Mouse (Mus musculus) heart, embryonic 15.5 days (tissue): ENCODE results near the gene Epm2aip1. TPM values are rescaled to one million over a fixed set of nuclear protein-coding genes. Genes with fewer than 3 reads are reported as not detected.
A peak's percentile ranks its signal among the peaks of the same experiment; 100 is the strongest.

Source experiments
- ATAC-seq: fragments of 200-750 bp; cut with Nextera tagmentation; replicated peaks from 2 replicates; pipeline ENCODE4 v1.8.0; 2017; ENCODE audit warnings: low read depth, moderate TSS enrichment; ENCODE audit not compliant: insufficient number of reproducible peaks, insufficient read depth, low FRiP score
- H3K27ac ChIP-seq: fragments of 300-500 bp; sonication (generic); 2 replicates; pipeline ENCODE4 v1.5.1; 2015; ENCODE audit warnings: mild to moderate bottlenecking, inconsistent platforms
- H3K27me3 ChIP-seq: fragments of 300-500 bp; sonication (generic); 2 replicates; pipeline ENCODE4 v1.6.1; 2015; ENCODE audit warnings: inconsistent platforms
- H3K36me3 ChIP-seq: fragments of 300-500 bp; sonication (generic); 2 replicates; pipeline ENCODE4 v1.6.1; 2015; ENCODE audit warnings: mild to moderate bottlenecking, inconsistent platforms
- H3K4me1 ChIP-seq: fragments of 300-500 bp; sonication (generic); replicated peaks from 2 replicates; pipeline ENCODE4 v1.6.1; 2015; ENCODE audit warnings: inconsistent platforms
- H3K4me2 ChIP-seq: fragments of 300-500 bp; sonication (generic); 2 replicates; pipeline ENCODE4 v1.6.1; 2015; ENCODE audit warnings: inconsistent platforms, mild to moderate bottlenecking, moderate library complexity
- H3K4me3 ChIP-seq: fragments of 300-500 bp; sonication (generic); 2 replicates; pipeline ENCODE4 v1.5.1; 2015; ENCODE audit warnings: mild to moderate bottlenecking, inconsistent platforms
- H3K9ac ChIP-seq: fragments of 300-500 bp; sonication (generic); 2 replicates; pipeline ENCODE4 v1.6.1; 2015; ENCODE audit warnings: mild to moderate bottlenecking, inconsistent platforms
- H3K9me3 ChIP-seq: fragments of 300-500 bp; sonication (generic); replicated peaks from 2 replicates; pipeline ENCODE4 v1.6.1; 2016; ENCODE audit warnings: inconsistent platforms
- WGBS: fragments of 180-500 bp; shearing (Covaris S2); methylation state at CpG from one replicate; pipeline ENCODE4 v1.1.7; 2015; ENCODE audit warnings: mixed read lengths; 5-methylcytosine and 5-hydroxymethylcytosine counted together
- polyA plus RNA-seq: library from polyadenylated mRNA; unstranded; fragments of >200 nt; fragmentation: Nextera tagmentation; extraction: Ambion mirVana; gene quantifications from 2 replicates; pipeline ENCODE4 v1.2.1, GENCODE M21; 2015

The Epm2aip1 gene
- 18.4 and 20.9 TPM in 2 replicates for polyA plus RNA-seq

GRCm38 (mm10) chr9:111271434-111272160 lies at the start of gene Epm2aip1, which contains the start of gene Mlh1:
Epm2aip1 (plus strand) TSS chr9:111271929.
Mlh1 (minus strand) TSS chr9:111271791.
- Histone ChIP-seq H3K4me2 (peak within 1 kb of the TSS; percentile 76), H3K9me3 (no peaks in the 10 kb centered on the region), H3K9ac (peak within 1 kb of the TSS; percentile 85), H3K4me1 (peaks cover 44% of the 10 kb centered on the region), H3K36me3 (peaks cover 12% of the 10 kb centered on the region; the same call in 1 of the 2 replicates), H3K4me3 (peak within 1 kb of the TSS; percentile 79), H3K27me3 (no peaks in the 10 kb centered on the region), H3K27ac (peak within 1 kb of the TSS; percentile 96)
- WGBS = under 1% methylated on average over 64 of the region's 64 CpGs
- ATAC-seq = peak; percentile 98

- Histone ChIP-seq H3K4me3 (no peak overlapping the region), H3K4me2 (no peak overlapping the region), H3K27me3 (no peaks in the 10 kb centered on the region), H3K27ac (no peak overlapping the region), H3K9me3 (no peaks in the 10 kb centered on the region), H3K36me3 (peaks cover 64% of the 10 kb centered on the region), H3K4me1 (peaks cover 23% of the 10 kb centered on the region), H3K9ac (no peak overlapping the region)
- WGBS = 95% methylated on average over 5 of the region's 5 CpGs
- ATAC-seq = no peak
Observed at GRCm38 (mm10) chr9:111223406-111223805, 48.3 kb upstream of the Epm2aip1 start.

DNA sequence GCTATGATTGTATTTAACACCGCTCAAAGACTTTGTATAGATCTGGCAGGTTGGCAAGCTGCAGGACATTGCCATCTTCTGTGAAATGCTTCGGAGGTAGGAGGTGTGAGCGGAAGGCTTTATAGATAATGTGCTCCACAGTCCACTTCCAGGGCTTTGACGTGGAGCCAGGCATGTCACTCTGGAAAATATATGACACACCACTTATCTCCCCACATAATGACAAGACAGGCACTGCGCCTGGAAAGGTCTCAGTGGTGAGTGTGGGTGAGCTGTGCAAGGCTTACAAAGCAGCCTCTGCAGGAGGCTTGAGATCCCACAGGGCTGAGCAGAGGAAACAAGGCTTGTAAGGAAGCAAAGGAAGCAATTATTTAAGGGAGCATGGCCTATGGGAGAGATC lies 43.3 kb upstream of the Epm2aip1 start:
- peak overlapping the region; percentile 82 for H3K27ac ChIP-seq
- no peak overlapping the region for H3K4me3 ChIP-seq
- WGBS = 34% methylated on average over 5 of the region's 5 CpGs
- H3K27me3 ChIP-seq = no peaks in the 10 kb centered on the region
- H3K36me3 ChIP-seq = peaks cover 60% of the 10 kb centered on the region
- H3K4me2 ChIP-seq = no peak overlapping the region
- peaks cover 35% of the 10 kb centered on the region for H3K4me1 ChIP-seq
- peak; percentile 88 for ATAC-seq
- H3K9me3 ChIP-seq = no peaks in the 10 kb centered on the region
- no peak overlapping the region for H3K9ac ChIP-seq

DNA sequence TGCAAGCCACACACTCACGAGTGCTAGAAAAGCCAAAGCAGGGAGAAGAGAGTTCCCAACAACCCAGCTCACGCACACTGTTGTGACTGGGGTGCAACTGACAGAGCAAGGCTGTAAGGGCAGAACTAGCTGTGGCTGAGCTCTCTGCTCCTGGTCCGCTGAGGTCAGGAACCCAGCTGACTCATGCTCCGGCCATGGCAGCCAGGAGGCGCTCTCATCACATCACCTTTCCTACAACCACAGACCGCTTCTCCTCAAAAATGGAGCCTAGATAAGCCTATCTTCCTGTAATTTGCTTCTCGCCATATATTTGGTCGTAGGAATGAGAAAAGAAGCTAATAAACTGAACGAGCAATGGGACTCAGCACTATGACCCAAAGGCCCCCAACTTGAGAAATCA lies 37.0 kb upstream of the Epm2aip1 start:
- Histone ChIP-seq H3K9me3 (no peaks in the 10 kb centered on the region), H3K4me3 (no peak overlapping the region), H3K4me1 (0 out of 2 replicates have a peak, but pooled peaks cover under 1% of the 10 kb centered on the region), H3K4me2 (no peak overlapping the region), H3K27me3 (no peaks in the 10 kb centered on the region), H3K27ac (no peak overlapping the region), H3K9ac (no peak overlapping the region), H3K36me3 (peaks cover 82% of the 10 kb centered on the region)
- ATAC-seq = no peak
- 85% methylated on average over 9 of the region's 9 CpGs for WGBS

DNA sequence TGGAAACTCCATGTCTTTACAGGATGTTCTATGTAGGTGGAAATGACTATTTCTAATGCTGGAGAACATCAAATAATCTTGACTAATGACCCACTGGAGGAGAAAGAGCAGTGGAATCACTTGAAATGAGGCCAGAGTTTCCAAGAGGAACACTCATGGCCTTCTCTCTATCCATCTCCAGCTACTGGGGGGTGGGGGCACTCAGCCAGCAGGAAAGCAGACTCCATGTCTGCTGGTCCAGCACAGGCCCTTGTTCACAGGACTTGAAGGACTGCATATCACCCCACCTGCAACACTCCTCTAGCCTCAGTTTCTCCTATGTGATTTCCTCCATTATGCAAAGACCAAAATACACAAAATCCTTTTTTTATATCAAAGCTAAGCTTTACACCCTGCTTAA lies 34.0 kb upstream of the Epm2aip1 start:
- ATAC-seq = no peak
- Histone ChIP-seq H3K36me3 (peaks cover 80% of the 10 kb centered on the region), H3K9me3 (no peaks in the 10 kb centered on the region), H3K4me3 (no peak overlapping the region), H3K27me3 (no peaks in the 10 kb centered on the region), H3K9ac (no peak overlapping the region), H3K27ac (no peak overlapping the region), H3K4me2 (no peak overlapping the region), H3K4me1 (peaks cover 4% of the 10 kb centered on the region)

GRCm38 (mm10) chr9:111239821-111240220 lies 31.9 kb upstream of the Epm2aip1 start:
- no peak overlapping the region for H3K4me2 ChIP-seq
- peaks cover 7% of the 10 kb centered on the region for H3K4me1 ChIP-seq
- H3K4me3 ChIP-seq = no peak overlapping the region
- no peaks in the 10 kb centered on the region for H3K9me3 ChIP-seq
- no peak for ATAC-seq
- peaks cover 63% of the 10 kb centered on the region for H3K36me3 ChIP-seq
- H3K27me3 ChIP-seq = no peaks in the 10 kb centered on the region
- no peak overlapping the region for H3K27ac ChIP-seq
- H3K9ac ChIP-seq = no peak overlapping the region
- WGBS = 79% methylated on average over 4 of the region's 4 CpGs

- 69% methylated on average over 6 of the region's 6 CpGs for WGBS
- Histone ChIP-seq H3K4me3 (no peak overlapping the region), H3K27me3 (no peaks in the 10 kb centered on the region), H3K4me2 (no peak overlapping the region), H3K36me3 (peaks cover 35% of the 10 kb centered on the region), H3K9ac (no peak overlapping the region), H3K9me3 (no peaks in the 10 kb centered on the region), H3K27ac (no peak overlapping the region), H3K4me1 (peaks cover 19% of the 10 kb centered on the region)
- ATAC-seq = no peak
Observed at GRCm38 (mm10) chr9:111243384-111243783, 28.3 kb upstream of the Epm2aip1 start.

DNA sequence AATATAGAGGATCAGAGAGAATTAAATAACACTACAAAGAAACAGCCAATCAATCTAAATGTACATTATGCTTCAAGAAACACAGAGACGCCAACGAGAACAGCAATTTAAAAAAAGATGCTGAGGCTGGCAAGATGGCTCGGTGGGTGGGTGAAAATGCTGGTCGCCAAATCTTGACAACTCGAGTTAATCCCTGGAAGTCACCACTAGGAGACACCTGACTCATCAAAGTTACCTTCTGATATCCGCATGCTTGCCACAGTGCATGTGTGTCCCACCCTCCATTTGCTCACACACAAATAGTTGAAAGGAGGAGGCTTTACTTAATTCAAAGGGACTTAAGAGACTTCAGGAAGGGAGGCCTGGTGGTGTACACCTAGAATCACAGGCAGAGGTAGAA lies 26.2 kb upstream of the Epm2aip1 start:
- H3K27ac ChIP-seq = no peak overlapping the region
- H3K9me3 ChIP-seq = no peaks in the 10 kb centered on the region
- no peak overlapping the region for H3K4me2 ChIP-seq
- H3K4me1 ChIP-seq = peaks cover 19% of the 10 kb centered on the region
- WGBS = 79% methylated on average over 6 of the region's 6 CpGs
- H3K27me3 ChIP-seq = no peaks in the 10 kb centered on the region
- ATAC-seq = no peak
- H3K36me3 ChIP-seq = peaks cover 30% of the 10 kb centered on the region
- H3K9ac ChIP-seq = no peak overlapping the region
- no peak overlapping the region for H3K4me3 ChIP-seq

DNA sequence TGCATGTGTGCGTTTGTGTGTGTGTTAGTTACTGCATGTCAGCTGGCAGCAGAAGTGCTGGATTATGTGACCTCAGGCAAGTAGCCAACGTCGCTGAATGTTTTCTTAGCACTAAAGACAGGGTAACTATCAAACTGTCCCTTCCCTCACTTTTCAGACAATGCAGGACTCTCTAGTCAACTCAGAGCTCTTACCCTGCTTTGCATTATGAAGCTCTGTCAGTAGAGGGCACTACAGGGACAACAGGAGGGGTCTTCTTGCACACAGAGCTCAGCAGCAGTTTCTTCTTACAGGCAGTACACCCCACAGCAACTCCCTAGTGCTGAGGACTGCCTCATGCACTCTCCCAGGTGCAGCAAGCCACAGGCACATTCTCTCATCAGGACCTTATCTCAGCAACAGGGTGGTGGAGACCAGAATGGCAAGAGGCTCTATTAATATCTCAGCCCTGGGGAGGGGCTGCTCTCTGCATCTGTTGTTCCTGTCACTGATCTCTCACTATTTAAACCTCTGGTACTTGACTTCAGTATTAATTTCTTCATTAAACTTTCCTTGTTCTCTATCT lies 24.0 kb upstream of the Epm2aip1 start:
- H3K27ac ChIP-seq = peak overlapping the region; percentile 80

DNA sequence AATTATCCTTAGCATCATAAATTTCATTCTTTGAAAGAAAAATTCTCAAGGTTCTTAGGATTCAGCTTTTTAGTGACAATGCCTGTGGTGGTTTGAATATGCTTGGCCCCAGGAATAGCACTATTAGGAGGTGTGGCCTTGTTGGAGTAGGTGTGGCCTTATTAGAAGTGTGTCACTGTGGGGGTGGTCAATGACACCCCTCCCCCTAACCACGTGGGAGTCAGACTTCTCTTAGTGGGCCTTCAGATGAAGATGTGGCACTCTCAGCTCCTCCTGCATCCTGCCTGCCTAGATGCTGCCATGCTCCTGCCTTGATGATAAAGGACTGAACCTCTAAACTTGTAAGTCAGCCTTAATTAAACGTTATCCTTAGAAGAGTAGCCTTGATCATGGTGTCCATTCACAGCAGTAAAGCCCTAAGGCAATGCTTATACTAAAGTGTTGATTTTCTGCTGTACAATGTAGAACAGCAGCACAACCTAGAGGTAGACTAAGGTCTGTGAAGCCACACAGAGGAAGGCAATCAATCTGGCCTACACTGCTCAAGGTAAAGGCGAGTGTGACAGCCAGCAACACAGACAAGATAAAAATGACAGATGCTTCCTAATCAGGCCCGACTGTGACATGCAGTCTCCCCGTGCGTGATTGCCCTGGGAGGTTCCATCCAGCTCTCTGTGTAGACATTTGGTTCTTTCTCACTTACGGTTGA lies 19.4 kb upstream of the Epm2aip1 start:
- WGBS = 48% methylated on average over 7 of the region's 7 CpGs
- H3K36me3 ChIP-seq = peaks cover 66% of the 10 kb centered on the region

More for the DNA sequence above, 24.0 kb upstream of the Epm2aip1 start:
- WGBS = 44% methylated on average over 3 of the region's 3 CpGs
- Histone ChIP-seq H3K9ac (no peak overlapping the region), H3K9me3 (no peaks in the 10 kb centered on the region), H3K4me3 (no peak overlapping the region), H3K27me3 (no peaks in the 10 kb centered on the region), H3K36me3 (peaks cover 42% of the 10 kb centered on the region), H3K4me1 (peaks cover 14% of the 10 kb centered on the region), H3K4me2 (no peak overlapping the region)
- ATAC-seq = peak; percentile 88

GRCm38 (mm10) chr9:111260360-111260985 lies 11.3 kb upstream of the Epm2aip1 start:
- Histone ChIP-seq H3K9ac (no peak overlapping the region), H3K4me3 (no peak overlapping the region), H3K4me2 (no peak overlapping the region), H3K4me1 (no peaks in the 10 kb centered on the region), H3K27me3 (no peaks in the 10 kb centered on the region), H3K36me3 (peaks cover 58% of the 10 kb centered on the region), H3K9me3 (no peaks in the 10 kb centered on the region), H3K27ac (peak overlapping the region; percentile 40; the same call in 1 of the 2 replicates)
- 25% methylated on average over 1 of the region's 1 CpGs for WGBS
- ATAC-seq = peak; percentile 43; the same call in 1 of the 2 replicates

More for the DNA sequence above, 19.4 kb upstream of the Epm2aip1 start:
- no peaks in the 10 kb centered on the region for H3K9me3 ChIP-seq
- peaks cover 5% of the 10 kb centered on the region for H3K4me1 ChIP-seq
- H3K27ac ChIP-seq = no peak overlapping the region
- H3K27me3 ChIP-seq = no peaks in the 10 kb centered on the region
- H3K4me2 ChIP-seq = no peak overlapping the region
- H3K9ac ChIP-seq = no peak overlapping the region
- ATAC-seq = 0 out of 2 replicates have a peak, but pooled peaks have one; percentile 65
- H3K4me3 ChIP-seq = no peak overlapping the region
